Mouse (Mus musculus) MEL (cell line): ENCODE data around the gene Piezo1. TPM values are rescaled to one million over a fixed set of nuclear protein-coding genes. Genes with fewer than 3 reads are reported as not detected.

Experiments used
- DNase-seq: peaks from one replicate; pipeline ENCODE4 v3.0.0; 2011; ENCODE audit warnings: low read depth, low spot score
- H3K27ac ChIP-seq: 2 replicates; pipeline ENCODE4 v1.5.1; 2012; ENCODE audit warnings: low read depth, mild to moderate bottlenecking, control low read depth, low read length, moderate library complexity; ENCODE audit not compliant: control insufficient read depth
- H3K27me3 ChIP-seq, 2 experiments: fragments of 150-350 bp in 1 of 2; sonication (generic) in 1 of 2; 2 replicates each; pipeline ENCODE4 v1.6.1; 2012; ENCODE audit warnings: low read length in 2 of 2, mild to moderate bottlenecking in 2 of 2, improper control_type of control experiment in 1 of 2, moderate library complexity in 1 of 2; ENCODE audit not compliant: insufficient read depth in 2 of 2, control insufficient read depth in 1 of 2
- H3K36me3 ChIP-seq, 2 experiments: 2 replicates each; pipeline ENCODE4 v1.6.1; 2012 to 2014; ENCODE audit warnings: low read length in 2 of 2, improper control_type of control experiment in 1 of 2, inconsistent platforms in 1 of 2, mild to moderate bottlenecking in 1 of 2; ENCODE audit not compliant: insufficient read depth in 2 of 2, control insufficient read depth in 1 of 2
- H3K4me1 ChIP-seq, 2 experiments: fragments of 150-350 bp in 1 of 2; sonication (generic) in 1 of 2; 2 replicates each; pipeline ENCODE4 v1.6.1; 2012; ENCODE audit warnings: low read length in 2 of 2, improper control_type of control experiment in 1 of 2, mild to moderate bottlenecking in 1 of 2; ENCODE audit not compliant: insufficient read depth in 2 of 2, control insufficient read depth in 1 of 2
- H3K4me3 ChIP-seq, 2 experiments: fragments of 150-350 bp in 1 of 2; sonication (generic) in 1 of 2; 2 replicates each; pipeline ENCODE4 v1.5.1; 2012; ENCODE audit warnings: low read depth in 2 of 2, low read length in 2 of 2, mild to moderate bottlenecking in 2 of 2, moderate library complexity in 2 of 2, control low read depth in 1 of 2, improper control_type of control experiment in 1 of 2; ENCODE audit not compliant: control insufficient read depth in 1 of 2, insufficient read depth in 1 of 2
- H3K79me2 ChIP-seq: 2 replicates; pipeline ENCODE4 v1.6.1; 2012; ENCODE audit warnings: mild to moderate bottlenecking, low read length, moderate library complexity; ENCODE audit not compliant: control insufficient read depth, poor library complexity, insufficient read depth
- H3K9ac ChIP-seq: 2 replicates; pipeline ENCODE4 v1.6.1; 2012; ENCODE audit warnings: low read depth, mild to moderate bottlenecking, control low read depth, low read length, moderate library complexity; ENCODE audit not compliant: control insufficient read depth, poor library complexity, severe bottlenecking
- H3K9me3 ChIP-seq: fragments of 150-350 bp; sonication (generic); replicated peaks from 2 replicates; pipeline ENCODE4 v1.6.1; 2012; ENCODE audit warnings: mild to moderate bottlenecking, low read length, improper control_type of control experiment, moderate library complexity; ENCODE audit not compliant: insufficient read depth
- CHD2 ChIP-seq: IDR thresholded peaks from 2 replicates; pipeline ENCODE4 v1.6.1; 2011; ENCODE audit warnings: low read length, improper control_type of control experiment
- E2F4 ChIP-seq: IDR thresholded peaks from 2 replicates; pipeline ENCODE4 v1.6.1; 2011; ENCODE audit warnings: low read depth, low read length, improper control_type of control experiment, borderline replicate concordance
- ELF1 ChIP-seq: IDR thresholded peaks from 2 replicates; pipeline ENCODE4 v1.6.1; 2014; ENCODE audit warnings: low read depth, mild to moderate bottlenecking, inconsistent platforms, low read length, improper control_type of control experiment, moderate library complexity
- EP300 ChIP-seq, 2 experiments: IDR thresholded peaks; 2 replicates each; pipeline ENCODE4 v1.6.1; 2011; ENCODE audit warnings: improper control_type of control experiment in 2 of 2, low read length in 2 of 2, low read depth in 1 of 2, mild to moderate bottlenecking in 1 of 2
- ETS1 ChIP-seq: IDR thresholded peaks from 2 replicates; pipeline ENCODE4 v1.6.1; 2012; ENCODE audit warnings: low read depth, mild to moderate bottlenecking, inconsistent platforms, low read length, improper control_type of control experiment, moderate library complexity
- HCFC1 ChIP-seq: IDR thresholded peaks from 2 replicates; pipeline ENCODE4 v1.6.1; 2012; ENCODE audit warnings: low read depth, mild to moderate bottlenecking, inconsistent platforms, low read length, improper control_type of control experiment, moderate library complexity
- KAT2A ChIP-seq: conservative IDR thresholded peaks from 2 replicates; pipeline ENCODE4 v1.6.1; 2012; ENCODE audit warnings: low read depth, low read length, improper control_type of control experiment, inconsistent platforms
- MAFK ChIP-seq: IDR thresholded peaks from 2 replicates; pipeline ENCODE4 v1.6.1; 2011; ENCODE audit warnings: low read depth, mild to moderate bottlenecking, low read length, improper control_type of control experiment, borderline replicate concordance
- MAX ChIP-seq: IDR thresholded peaks from 2 replicates; pipeline ENCODE4 v1.6.1; 2011; ENCODE audit warnings: low read length, improper control_type of control experiment
- MXI1 ChIP-seq: IDR thresholded peaks from 2 replicates; pipeline ENCODE4 v1.6.1; 2011; ENCODE audit warnings: mild to moderate bottlenecking, low read depth, low read length, improper control_type of control experiment
- MYB ChIP-seq: IDR thresholded peaks from 2 replicates; pipeline ENCODE4 v1.6.1; 2011; ENCODE audit warnings: mild to moderate bottlenecking, low read depth, low read length, improper control_type of control experiment
- NELFE ChIP-seq: IDR thresholded peaks from 2 replicates; pipeline ENCODE4 v1.6.1; 2011; ENCODE audit warnings: low read depth, low read length, improper control_type of control experiment
- POLR2A ChIP-seq, 2 experiments: IDR thresholded peaks; 2 replicates each; pipeline ENCODE4 v1.6.1; 2011 to 2012; ENCODE audit warnings: low read length in 2 of 2, mild to moderate bottlenecking in 2 of 2, control low read depth in 1 of 2, improper control_type of control experiment in 1 of 2, low read depth in 1 of 2, moderate library complexity in 1 of 2; ENCODE audit not compliant: control insufficient read depth in 1 of 2, insufficient read depth in 1 of 2, poor library complexity in 1 of 2
- POLR2AphosphoS2 ChIP-seq: IDR thresholded peaks from 2 replicates; pipeline ENCODE4 v1.6.1; 2011; ENCODE audit warnings: low read length, improper control_type of control experiment
- POLR2AphosphoS5 ChIP-seq: IDR thresholded peaks from 2 replicates; pipeline ENCODE4 v1.6.1; 2012; ENCODE audit warnings: low read depth, borderline replicate concordance, mild to moderate bottlenecking, inconsistent platforms, low read length, moderate library complexity, mixed read lengths
- RAD21 ChIP-seq: IDR thresholded peaks from 2 replicates; pipeline ENCODE4 v1.6.1; 2011; ENCODE audit warnings: mild to moderate bottlenecking, low read depth, low read length, improper control_type of control experiment
- RCOR1 ChIP-seq: IDR thresholded peaks from 2 replicates; pipeline ENCODE4 v1.6.1; 2012; ENCODE audit warnings: low read depth, mild to moderate bottlenecking, inconsistent platforms, low read length, improper control_type of control experiment
- SIN3A ChIP-seq: IDR thresholded peaks from 2 replicates; pipeline ENCODE4 v1.6.1; 2012; ENCODE audit warnings: low read length, improper control_type of control experiment, inconsistent platforms
- TAL1 ChIP-seq: IDR thresholded peaks from 2 replicates; pipeline ENCODE4 v1.6.1; 2012; ENCODE audit warnings: mild to moderate bottlenecking, inconsistent platforms, low read length, moderate library complexity, mixed read lengths
- TCF12 ChIP-seq: IDR thresholded peaks from 2 replicates; pipeline ENCODE4 v1.6.1; 2014; ENCODE audit warnings: low read depth, mild to moderate bottlenecking, inconsistent platforms, low read length, improper control_type of control experiment, moderate library complexity
- UBTF ChIP-seq: IDR thresholded peaks from 2 replicates; pipeline ENCODE4 v1.6.1; 2012; ENCODE audit warnings: low read depth, mild to moderate bottlenecking, inconsistent platforms, low read length, improper control_type of control experiment, moderate library complexity, borderline replicate concordance; ENCODE audit not compliant: insufficient read depth
- ZC3H11A ChIP-seq: IDR thresholded peaks from 2 replicates; pipeline ENCODE4 v1.6.1; 2012; ENCODE audit warnings: low read depth, mild to moderate bottlenecking, inconsistent platforms, low read length, improper control_type of control experiment
- ZKSCAN1 ChIP-seq: IDR thresholded peaks from 2 replicates; pipeline ENCODE4 v1.6.1; 2012; ENCODE audit warnings: low read depth, mild to moderate bottlenecking, inconsistent platforms, low read length, improper control_type of control experiment, moderate library complexity
- polyA plus RNA-seq, 2 experiments: library from polyadenylated mRNA; stranded (reverse) in 1 of 2; unstranded in 1 of 2; fragments of >175 nt in 1 of 2; fragments of >200 nt in 1 of 2; gene quantifications; 2 replicates each; pipeline versions ENCODE4 v1.2.1 to v1.2.4; 2012; ENCODE audit warnings: low replicate concordance in 2 of 2, low read depth in 1 of 2; ENCODE audit not compliant: insufficient read length in 2 of 2, insufficient read depth in 1 of 2, missing spikeins in 1 of 2
- total RNA-seq: library from RNA; depleted of rRNA; stranded (reverse); fragments of 300-350 nt; gene quantifications from 2 replicates; pipeline ENCODE4 v1.2.3, GENCODE M21; 2012

Piezo1 gene
- total and polyA plus RNA-seq, 3 experiments: 35.1 to 223 (median 144) TPM

GRCm38 (mm10) chr8:122548891-122549439 is 2.2 kb downstream of the Piezo1 start:
- H3K4me1 ChIP-seq: peaks cover 0 to 27% of the 10 kb centered on the region in 2 experiments; a peak in 3 of 4 replicates
- H3K27me3 ChIP-seq: no peaks in the 10 kb centered on the region
- H3K79me2 ChIP-seq: peaks cover 70% of the 10 kb centered on the region
- peak overlapping the region; percentile 63 for H3K27ac ChIP-seq
- TF ChIP-seq UBTF (no peak), NELFE (peak; percentile 20; the same call in 1 of the 2 replicates), POLR2AphosphoS2 (0 out of 2 replicates have a peak, but pooled peaks have one; percentile 46), SIN3A (0 out of 2 replicates have a peak, but pooled peaks have one; percentile 13), HCFC1 (no peak), POLR2A (IDR thresholded peaks at IDR 0.05; ENCODE audit: control insufficient read depth in 1 of 2, insufficient read depth in 1 of 2, low read depth in 1 of 2, low read length in 2 of 2, poor library complexity in 1 of 2) (peak in 1 of 2 experiments; percentile 54; a peak in 2 of 4 replicates), ELF1 (no peak)
- peaks cover 3 to 27% of the 10 kb centered on the region in 2 experiments; a peak in 2 of 4 replicates for H3K36me3 ChIP-seq
- DNase-seq: peak; percentile 53
- H3K9ac ChIP-seq: peak overlapping the region; percentile 79
- peak overlapping the region in 1 of 2 experiments; percentile 50; a peak in 3 of 4 replicates for H3K4me3 ChIP-seq
- no peaks in the 10 kb centered on the region for H3K9me3 ChIP-seq

GRCm38 (mm10) chr8:122548331-122548730 is 2.8 kb downstream of the Piezo1 start:
- Histone ChIP-seq H3K4me1 (peaks cover 0 to 27% of the 10 kb centered on the region in 2 experiments; a peak in 3 of 4 replicates), H3K9ac (peak overlapping the region; percentile 4), H3K4me3 (peak overlapping the region in 1 of 2 experiments; percentile 8; a peak in 3 of 4 replicates), H3K27ac (peak overlapping the region; percentile 63), H3K36me3 (peaks cover 3 to 27% of the 10 kb centered on the region in 2 experiments; a peak in 2 of 4 replicates), H3K9me3 (no peaks in the 10 kb centered on the region), H3K27me3 (no peaks in the 10 kb centered on the region), H3K79me2 (peaks cover 74% of the 10 kb centered on the region)
- no peak for DNase-seq
- TF ChIP-seq POLR2AphosphoS2: peak; percentile 2; the same call in 1 of the 2 replicates
- TF ChIP-seq MXI1: 0 out of 2 replicates have a peak, but pooled peaks have one; percentile 34
- TF ChIP-seq ZC3H11A: no peak
- TF ChIP-seq MAFK: no peak

- peak; percentile 91 for DNase-seq
- Histone ChIP-seq H3K4me3 (peak overlapping the region in 1 of 2 experiments; percentile 8; a peak in 3 of 4 replicates), H3K79me2 (peaks cover 78% of the 10 kb centered on the region), H3K27ac (peak overlapping the region; percentile 63), H3K9ac (peak overlapping the region; percentile 58), H3K9me3 (no peaks in the 10 kb centered on the region), H3K4me1 (peaks cover 0 to 27% of the 10 kb centered on the region in 2 experiments; a peak in 3 of 4 replicates), H3K27me3 (no peaks in the 10 kb centered on the region), H3K36me3 (peaks cover 3 to 27% of the 10 kb centered on the region in 2 experiments; a peak in 2 of 4 replicates)
- TF ChIP-seq EP300 (IDR thresholded peaks at IDR 0.05; ENCODE audit: low read depth in 1 of 2, low read length in 2 of 2) (peak in 1 of 2 experiments; percentile 39; a peak in 2 of 4 replicates), ZC3H11A (no peak), ETS1 (peak; percentile 14; the same call in 1 of the 2 replicates), NELFE (no peak), MYB (no peak), RCOR1 (no peak), POLR2AphosphoS5 (no peak), CHD2 (no peak), ZKSCAN1 (no peak), MXI1 (peak; percentile 72), E2F4 (no peak), MAX (no peak), TAL1 (no peak), ELF1 (peak; percentile 69), RAD21 (no peak), UBTF (no peak), SIN3A (peak; percentile 74), TCF12 (0 out of 2 replicates have a peak, but pooled peaks have one; percentile 8), HCFC1 (peak; percentile 74), KAT2A (no peak; the same call in 1 of the 2 replicates)
Measured at GRCm38 (mm10) chr8:122547815-122548214, 3.3 kb downstream of the Piezo1 start.
